Mouse (Mus musculus): ENCODE data around the gene Cask.

Gene Cask

DNA sequence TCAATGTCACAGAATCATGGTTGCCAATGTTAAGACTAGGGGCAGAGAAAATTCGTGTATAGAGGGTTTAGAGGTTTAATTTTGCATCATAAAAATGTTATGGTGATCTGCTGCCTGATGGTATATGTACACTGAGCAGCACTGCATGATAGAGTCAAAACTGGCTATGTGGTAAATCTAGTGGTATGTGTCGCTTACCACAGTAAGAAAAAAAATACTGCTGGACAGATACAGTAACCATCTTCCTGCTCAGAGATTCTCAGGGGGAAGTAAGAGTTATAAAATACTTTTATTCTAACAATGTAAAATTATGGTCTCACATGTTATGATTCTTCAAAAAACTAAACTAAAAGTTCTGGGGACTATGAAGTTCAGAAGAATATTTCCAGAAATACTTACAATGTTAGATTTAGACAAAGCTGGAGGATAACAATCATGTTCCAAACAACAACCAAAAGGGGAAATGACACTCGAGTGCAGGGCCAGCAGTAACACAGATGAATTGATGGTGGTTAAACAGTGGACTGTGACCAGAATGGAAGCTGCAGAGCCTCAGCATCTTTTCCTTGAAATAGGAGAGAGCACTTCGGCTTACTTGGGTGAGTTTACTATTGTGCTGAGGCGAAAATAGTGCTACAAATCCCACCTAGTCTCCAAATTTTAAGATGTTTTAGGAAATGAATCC, 219.4 kb downstream of the Cask start, which contains the start of gene Gpr34:
Gene Gpr34, plus strand, starts transcription at position 491 of the 685 bp plus-strand sequence.
- DNase-seq (ENCODE audit: low read depth, low spot score) = no peak

DNA sequence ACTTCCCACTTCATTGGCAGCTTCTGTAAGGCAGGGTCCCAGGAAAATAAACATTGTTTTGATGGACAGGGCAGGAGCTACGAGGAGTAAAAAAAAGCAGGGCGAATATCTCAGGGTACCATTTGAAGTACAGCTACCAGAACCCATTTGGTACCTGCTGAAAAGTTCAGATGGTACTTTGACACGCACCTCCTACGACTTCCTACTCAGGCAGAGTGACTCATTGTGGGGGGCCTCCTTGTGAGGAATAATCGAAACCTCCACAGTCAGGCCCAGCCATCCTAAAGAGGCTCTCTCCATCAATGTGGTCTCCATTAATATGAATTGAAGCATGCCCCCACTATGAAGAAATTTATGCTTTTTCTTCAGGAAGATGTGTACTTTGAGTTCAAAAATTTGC, 228.5 kb downstream of the Cask start:
- no peak for DNase-seq (ENCODE audit: low read depth, low spot score)

DNA sequence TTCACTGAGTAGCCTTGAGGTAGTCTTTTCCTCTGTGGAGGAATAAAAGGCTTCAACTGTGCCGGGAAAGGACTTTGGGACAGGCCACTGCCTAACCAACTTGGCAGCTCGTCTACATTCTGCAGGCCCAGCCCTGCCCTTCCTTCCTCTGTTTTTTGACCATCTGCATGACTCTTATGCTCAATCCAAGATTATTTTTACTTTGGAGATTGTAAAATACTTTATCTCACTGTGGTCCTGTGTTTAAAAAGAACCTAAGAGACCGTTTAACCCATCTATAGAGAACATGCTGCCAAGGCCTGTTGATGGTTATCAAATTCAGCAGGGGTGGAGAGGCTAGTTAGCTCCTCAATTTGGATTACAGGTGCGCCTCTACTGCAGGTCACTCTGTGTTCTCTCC, 229.7 kb downstream of the Cask start:
- DNase-seq (ENCODE audit: low read depth, low spot score) = no peak

DNA sequence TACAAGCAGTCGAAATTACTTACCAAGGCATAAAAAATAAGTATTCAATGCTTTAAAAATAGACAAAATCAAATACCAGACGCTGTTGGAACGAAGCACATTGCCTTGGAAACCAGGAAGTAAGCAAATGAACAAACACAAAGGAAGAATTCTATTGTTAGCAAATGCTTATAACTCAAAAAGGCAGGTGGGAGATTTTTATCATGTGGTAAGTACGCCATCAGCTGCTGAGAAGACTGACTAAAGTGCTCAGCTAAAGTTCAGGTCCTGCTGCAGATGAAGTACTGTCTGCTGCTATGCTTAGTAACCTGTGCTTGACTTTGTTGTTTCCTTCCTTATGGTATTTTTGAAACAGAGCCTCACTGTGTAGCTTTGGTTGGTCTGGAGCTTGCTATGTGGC, 232.7 kb downstream of the Cask start:
- no peak for DNase-seq (ENCODE audit: low read depth, low spot score)

DNA sequence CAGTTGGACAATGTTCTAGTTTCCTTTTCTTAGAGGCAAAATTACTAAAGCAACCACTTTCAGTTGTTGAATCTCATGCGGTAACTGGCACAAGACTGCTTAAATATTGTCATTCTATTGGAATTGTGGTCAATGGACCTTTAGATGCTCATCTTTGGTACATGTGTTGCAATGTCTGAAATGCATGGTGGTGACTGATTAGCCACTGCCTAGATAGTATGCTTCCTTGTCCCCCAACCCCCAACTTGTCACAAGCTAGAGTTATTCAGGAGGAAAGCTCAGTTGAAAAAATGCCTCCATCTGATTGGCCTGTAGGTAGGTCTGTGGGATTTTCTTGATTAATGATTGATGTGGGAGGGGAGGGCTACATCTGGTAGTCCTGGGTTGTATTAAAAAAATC, 233.9 kb downstream of the Cask start:
- no peak for DNase-seq (ENCODE audit: low read depth, low spot score)

DNA sequence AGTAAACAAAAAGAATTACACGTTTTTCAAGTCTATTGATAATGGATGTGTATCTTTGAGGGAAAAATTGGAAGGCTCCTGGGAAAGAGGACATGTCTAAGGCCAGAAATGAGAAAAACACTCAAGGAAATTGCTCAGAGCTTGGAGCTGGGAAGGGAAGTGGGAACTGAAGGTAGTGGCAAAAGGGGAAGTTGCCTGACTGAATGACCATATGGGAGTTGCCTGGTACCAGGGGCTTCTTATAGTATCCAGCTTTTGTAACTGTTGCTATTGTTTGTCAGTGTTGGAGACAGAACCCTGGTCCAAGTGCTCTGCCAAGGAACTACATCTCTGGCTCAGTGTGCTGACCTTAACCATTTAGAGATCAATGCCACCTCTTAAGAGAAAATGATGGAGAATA, 234.4 kb downstream of the Cask start:
- no peak for DNase-seq (ENCODE audit: low read depth, low spot score)

DNA sequence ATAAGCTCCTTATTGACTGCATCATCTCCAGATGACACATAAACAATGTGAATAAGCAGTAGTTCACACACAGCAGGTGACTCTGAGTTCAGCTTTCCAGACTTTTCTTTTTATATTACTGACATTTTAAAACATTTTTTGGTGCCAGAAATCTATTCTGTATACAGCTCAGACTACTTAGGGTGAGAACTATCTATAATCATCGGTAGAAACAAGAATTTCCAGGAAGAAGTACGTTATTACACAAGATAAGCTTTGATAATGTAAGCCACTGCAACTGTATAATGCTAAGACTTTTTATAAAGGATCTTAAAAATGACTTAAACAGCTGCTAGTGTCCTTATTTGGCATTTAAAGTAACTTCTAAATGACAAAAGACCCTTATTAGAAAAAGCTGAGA, 239.1 kb downstream of the Cask start:
- no peak for DNase-seq (ENCODE audit: low read depth, low spot score)

DNA sequence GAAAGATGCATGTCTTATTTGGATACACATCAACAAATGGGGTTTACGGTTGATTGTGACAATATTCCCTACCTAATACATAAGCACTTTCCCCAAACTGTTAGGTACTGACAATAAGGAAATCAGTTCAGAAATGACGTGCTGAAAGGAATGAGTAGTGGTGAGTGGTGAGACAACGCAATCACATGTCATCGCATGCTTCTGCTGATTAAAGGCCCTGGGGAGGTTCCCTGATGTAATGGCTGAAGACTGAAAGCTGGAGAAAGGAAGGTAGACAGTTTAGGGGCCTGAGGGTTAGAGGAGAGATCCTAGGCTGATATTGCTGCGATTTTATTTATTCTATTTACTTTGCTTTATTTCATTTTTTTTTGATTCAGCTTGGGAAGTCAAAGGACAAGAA, 240.1 kb downstream of the Cask start:
- no peak for DNase-seq (ENCODE audit: low read depth, low spot score)

DNA sequence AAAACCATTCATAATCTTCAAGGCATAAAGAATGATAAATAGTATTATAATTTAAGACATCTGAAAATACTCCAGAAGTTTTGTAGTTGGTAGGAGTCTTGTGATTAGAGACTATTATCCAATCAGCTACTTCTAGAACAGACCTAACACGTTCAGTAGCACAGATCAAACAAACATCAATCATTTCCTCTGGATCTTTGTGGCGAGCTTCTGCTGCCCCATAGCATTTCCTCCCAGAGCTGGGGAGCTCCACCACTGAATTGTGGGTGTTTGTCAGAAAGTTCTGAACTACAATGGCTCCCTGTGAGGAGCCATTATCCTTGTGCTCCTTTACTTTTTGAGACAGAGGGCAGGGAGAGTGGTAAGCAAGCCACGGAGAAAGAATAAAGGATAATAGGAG, 243.4 kb downstream of the Cask start:
- no peak for DNase-seq (ENCODE audit: low read depth, low spot score)

DNA sequence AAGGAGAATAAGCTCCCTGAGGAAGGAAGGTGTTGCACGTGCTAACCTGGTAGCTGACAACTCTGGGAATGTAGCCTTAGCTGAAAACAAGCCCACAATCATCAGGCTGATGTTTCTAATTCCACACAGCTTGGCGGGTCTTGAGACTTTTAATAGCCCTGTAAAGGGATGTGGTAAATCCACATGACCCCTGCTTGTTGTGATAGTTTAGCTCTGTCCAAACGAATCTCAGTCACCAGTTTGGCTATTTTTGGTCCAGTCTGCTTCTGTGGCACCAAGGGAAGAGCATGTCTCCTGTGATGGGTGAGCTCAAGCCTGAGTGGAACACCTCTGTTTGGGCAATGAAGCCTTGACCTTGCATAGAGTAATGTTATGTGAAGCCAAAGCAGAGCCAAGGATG, 244.4 kb downstream of the Cask start:
- DNase-seq (ENCODE audit: low read depth, low spot score) = no peak

DNA sequence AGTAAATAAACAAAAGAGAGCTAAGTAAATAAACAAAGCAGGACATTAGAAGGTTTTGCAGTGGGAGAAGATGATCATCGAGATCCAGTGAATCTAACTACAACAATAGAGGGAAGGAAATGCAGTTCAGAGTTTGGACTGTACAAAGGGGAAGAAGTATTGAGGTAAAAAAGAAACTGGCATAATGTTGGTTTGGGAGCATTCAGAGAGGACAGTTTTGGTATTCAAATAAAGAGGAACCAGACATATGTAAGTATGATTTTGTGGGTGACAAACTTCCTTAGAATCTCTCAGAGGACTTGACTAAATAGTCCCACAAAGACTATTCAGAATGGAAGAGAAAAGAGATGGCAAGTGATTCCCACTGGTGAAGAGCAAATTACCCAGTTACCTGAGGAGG, 251.2 kb downstream of the Cask start:
- no peak for DNase-seq (ENCODE audit: low read depth, low spot score)

DNA sequence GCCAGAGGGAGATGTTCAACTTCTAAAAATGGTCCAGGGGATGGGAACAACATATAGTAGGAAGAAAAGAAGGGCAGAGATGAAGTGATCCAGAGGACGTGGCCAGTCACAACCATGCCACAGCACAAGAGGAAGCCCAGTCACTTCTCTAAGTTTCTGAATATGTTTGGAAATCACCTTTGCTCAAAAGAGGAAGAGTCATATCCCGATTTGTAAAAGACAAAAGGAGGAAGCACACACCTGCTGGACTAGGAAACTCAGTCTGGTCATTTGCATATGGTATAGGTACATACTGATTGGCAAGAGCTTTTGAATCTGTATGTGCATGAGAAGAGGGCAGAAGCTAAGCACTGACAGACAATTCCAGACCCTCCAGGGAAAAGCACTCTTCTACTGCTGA, 251.8 kb downstream of the Cask start:
- no peak for DNase-seq (ENCODE audit: low read depth, low spot score)

DNA sequence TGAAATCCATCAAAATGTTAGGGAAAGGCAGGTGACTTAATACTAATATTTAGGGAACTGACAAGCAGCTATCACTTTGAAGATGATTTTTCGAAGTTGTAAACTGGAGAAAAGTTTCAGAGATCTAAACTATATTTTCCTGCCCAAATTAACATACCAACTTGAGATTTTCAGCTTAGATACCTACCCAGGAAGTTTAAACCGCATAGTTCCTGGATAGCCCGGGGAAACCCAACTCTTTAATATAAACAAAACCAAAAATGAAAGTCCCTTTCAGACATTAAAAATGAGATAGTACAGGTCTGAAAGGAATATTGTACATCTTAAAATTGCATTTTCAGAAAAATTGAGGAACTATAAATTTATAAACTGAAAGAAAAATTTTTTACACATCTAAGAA, 273.5 kb downstream of the Cask start:
- no peak for DNase-seq (ENCODE audit: low read depth, low spot score)

DNA sequence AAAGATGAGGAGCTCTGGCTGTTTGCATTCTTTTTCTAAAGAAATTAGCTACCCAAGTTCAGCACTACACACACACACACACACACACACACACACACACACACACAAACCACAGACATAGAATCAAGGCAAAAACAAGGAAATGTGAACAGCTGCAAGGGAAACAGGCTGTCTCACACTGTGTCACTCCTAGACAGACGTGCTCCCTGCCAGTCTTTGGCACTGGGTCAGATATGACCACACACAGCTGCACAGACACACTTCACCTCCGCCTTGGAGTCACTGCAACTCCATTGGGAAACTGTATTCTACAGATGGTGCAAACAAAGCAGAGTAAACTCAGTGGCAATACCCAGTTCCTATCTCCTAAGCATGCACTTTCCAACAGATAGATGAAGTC, 274.6 kb downstream of the Cask start:
- no peak for DNase-seq (ENCODE audit: low read depth, low spot score)

DNA sequence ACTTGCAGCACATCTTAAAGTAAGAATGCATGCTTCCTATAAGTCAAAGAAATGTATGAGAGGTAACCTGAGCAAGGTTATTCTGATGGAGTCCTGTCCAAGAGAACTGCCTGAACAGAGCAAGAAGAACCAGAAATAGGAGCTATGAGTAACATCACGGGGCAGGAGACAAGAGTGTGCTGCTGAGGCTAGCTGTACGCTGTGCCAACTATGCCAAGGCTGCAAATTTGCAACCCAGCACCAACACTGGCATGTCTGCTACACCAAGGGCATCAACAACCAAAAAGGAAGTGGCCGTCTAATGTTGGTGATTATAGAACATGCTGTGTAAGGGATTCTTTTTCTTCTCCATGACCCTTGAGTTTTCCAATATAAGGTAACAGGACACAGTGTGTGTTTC, 276.3 kb downstream of the Cask start:
- no peak for DNase-seq (ENCODE audit: low read depth, low spot score)

DNA sequence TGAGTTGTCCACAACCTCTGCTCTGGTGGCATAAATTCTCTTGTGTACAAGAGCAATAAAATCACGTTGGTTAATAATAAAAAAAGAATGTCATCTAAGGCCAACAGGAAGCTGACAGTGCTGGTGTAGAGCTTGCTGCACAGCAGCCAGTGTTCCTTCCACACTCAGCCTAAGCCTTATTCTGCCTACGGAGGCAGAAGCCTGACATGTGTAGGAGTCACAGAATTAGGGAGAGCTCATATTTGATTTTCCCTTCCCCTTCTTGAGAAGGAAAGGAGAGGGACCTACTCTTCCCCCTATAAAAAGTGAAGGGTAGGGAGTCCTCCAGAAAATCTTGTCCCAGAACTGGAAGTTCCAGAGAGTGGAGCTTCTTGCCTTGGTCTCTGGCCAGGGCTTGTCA, 276.9 kb downstream of the Cask start:
- no peak for DNase-seq (ENCODE audit: low read depth, low spot score)

DNA sequence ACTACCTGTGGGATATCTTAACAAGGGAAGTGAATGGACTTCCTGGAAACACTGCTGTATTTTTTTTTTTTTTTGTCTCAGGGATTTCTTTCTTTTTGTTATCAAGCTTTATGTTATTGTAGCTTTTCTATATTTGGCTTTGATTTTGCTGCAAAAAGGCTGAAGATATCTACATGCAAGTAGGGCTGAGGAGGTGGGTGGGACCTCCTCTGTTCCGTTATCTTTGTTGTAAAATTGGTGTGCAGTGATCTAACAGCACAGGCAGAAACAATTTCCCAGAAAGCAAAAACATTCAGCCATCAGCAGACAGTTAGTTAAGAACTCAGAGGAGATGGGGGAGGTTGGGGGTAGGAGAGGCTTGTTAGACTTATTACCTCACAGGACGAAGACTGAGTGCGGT, 296.7 kb downstream of the Cask start:
- DNase-seq (ENCODE audit: low read depth, low spot score) = no peak

DNA sequence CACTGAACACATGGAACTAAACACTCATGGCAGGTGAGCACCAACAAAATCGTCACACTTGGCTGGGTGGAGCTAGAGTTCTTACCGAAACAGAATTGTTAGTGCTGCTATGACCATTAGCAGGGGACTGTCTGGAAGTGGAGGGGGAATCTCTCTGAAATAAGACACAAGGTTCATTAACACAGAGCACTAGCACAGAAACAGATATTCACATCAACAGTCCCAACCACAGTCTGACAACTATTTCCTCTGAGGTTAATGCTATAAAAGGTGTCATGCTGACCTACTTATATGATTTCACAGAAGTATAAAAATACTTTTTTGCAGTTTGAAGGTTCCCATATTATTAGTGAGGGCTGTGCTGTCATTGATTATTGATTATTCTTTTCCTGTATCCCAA, 298.9 kb downstream of the Cask start:
- DNase-seq (ENCODE audit: low read depth, low spot score) = no peak

DNA sequence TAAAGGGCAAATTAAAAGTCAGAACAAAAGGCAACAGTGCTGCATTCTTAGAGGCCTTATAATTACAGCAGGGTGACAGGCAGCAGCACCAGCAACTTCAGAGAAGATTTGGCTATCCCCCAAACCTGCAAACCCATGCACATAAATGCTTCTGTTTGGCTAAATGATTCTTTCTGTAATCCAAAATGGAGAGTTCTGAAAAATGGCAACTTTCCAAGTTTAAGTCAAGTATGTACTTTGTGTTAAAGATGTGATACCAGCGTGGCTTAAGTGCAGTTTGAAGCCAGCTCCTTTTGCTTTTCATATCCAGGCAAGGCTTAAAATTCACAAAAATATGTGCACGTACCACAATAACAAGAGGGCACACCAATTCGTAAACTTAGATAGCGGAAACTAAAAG, 299.6 kb downstream of the Cask start:
- no peak for DNase-seq (ENCODE audit: low read depth, low spot score)

DNA sequence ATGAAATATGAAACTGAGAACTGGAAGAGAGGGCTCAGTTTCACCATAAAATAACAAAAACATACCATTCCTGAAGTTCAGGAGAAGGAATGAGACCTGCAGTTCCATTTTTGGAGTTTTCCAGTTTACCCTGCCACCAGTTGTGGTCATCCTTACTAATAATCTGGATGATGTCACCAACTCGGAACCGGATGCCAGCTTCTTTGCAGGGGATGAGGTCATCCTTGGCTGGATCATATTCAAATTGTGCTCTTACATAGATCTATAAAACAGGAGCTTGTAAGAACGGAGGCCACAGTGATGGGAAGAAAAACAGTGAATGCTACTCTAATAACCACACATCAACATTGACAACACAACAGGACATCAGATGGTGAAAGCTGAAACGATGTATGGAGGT, 302.1 kb downstream of the Cask start:
- DNase-seq (ENCODE audit: low read depth, low spot score) = no peak

DNA sequence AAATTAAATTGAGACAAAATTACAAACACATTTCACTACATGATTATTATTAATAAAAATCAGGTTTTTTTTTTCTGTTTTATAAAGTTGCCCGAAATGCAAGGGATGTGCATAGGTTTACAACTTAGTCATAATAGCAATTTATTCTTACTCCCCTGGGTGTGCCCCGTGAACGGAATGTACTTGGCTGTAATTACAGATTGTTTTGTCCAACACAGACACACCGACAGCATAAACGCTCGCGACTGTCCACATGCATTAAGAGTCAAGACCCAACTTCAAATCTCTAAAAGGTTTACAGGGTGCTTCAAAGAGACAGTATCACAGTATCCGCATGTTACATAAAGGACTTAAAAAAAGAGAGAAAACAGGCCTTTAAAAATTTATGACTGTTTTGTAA, 329.9 kb downstream of the Cask start:
- no peak for DNase-seq (ENCODE audit: low read depth, low spot score)

DNA sequence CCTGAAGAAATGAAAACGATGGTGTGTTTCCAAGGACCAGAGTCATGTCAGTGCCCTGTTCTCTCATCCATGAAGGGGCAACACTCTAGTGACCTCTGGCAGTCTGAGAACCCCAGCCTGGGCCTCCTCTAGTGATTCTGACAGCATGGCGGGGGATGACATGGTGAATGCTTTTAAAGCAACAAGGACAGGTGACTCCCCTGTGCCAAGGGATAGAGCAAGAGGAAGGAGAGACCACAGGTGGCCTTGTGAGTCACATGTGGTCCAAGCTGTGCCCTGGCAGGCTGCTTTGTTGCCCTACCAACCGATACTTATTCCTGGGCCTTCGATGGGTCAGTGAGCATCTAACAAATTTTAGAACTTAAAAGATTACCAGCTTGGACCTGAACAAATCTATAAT, 330.6 kb downstream of the Cask start:
- DNase-seq (ENCODE audit: low read depth, low spot score) = no peak

DNA sequence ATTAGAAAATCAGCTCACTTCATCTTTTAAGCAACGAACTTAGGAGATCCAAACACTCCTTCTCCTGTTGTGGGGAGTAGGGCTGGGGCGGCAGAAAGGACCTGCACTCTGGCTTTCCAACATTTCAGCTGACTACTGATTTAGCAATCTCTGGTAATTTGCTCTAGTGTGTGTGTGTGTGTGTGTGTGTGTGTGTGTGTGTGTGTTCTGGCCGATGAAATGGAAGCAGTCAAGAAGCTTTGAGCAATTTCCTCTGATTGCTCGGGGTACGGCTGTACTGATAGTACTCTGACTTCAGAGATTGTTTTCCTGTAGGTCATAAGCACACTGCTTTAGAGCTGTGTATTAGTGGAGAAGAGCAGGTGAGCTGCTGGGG, 331.8 kb downstream of the Cask start:
- DNase-seq (ENCODE audit: low read depth, low spot score) = no peak

DNA sequence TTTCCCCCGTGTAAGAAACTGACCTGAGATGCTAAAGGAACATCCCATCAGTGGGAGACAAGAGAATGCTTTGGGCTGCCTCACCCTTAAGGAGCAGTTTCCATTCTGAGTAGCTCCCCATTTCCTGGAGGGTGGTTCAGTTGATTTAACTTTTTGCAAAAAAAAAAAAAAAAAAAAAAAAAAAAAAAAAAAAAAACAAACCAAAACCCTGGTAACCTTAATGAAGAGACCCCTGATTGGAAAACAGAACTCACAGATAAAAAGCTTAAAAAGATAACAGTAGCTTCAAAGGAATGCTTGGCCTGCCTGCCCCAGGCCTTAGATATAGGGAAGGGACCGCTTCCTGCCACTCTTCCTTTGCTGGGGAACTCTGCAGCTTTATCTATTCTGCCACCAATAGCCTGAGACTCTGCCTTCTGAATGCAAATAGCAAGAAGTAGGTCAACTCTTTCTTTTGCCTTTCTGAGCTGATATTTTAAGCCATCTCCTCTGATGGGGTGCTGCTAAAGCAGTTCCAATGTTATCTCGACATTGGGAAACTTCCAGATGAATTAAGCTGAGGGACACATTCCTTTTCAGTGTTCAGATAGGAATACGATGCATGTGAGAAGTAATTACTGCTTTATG, 332.3 kb downstream of the Cask start:
- no peak for DNase-seq (ENCODE audit: low read depth, low spot score)

All from c-Kit-negative CD71-positive TER-119-positive erythroid progenitor cells, embryonic 14.5 days (primary cell).